Mouse (Mus musculus) thymus, postnatal 0 days (tissue): ENCODE data around the gene Lpcat4. TPM values are rescaled to one million over a fixed set of nuclear protein-coding genes. Genes with fewer than 3 reads are reported as not detected.
"Not testable (repeated sequence)": the region's sequence is repeated elsewhere in the genome, so short reads cannot be mapped to it uniquely, and the experiment has no call there.

Source experiments
- DNase-seq: peaks from one replicate; pipeline ENCODE4 v3.0.0-alpha.2; 2015; ENCODE audit warnings: low spot score
- polyA plus RNA-seq: library from polyadenylated mRNA; unstranded; fragments of >200 nt; fragmentation: Nextera tagmentation; extraction: Ambion mirVana; gene quantifications from 2 replicates; pipeline ENCODE4 v1.2.1, GENCODE M21; 2015

The Lpcat4 gene
- polyA plus RNA-seq, 1 experiment from 2014 or later, result 8.1 TPM

- DNase-seq, result peak; percentile 87
These were observed 22.7 kb downstream of the Lpcat4 start, which contains the start of gene Nop10 for GRCm38 (mm10) chr2:112261748-112262653. Nop10 (plus strand) TSS chr2:112261926.

GRCm38 (mm10) chr2:112262779-112263295 is 23.6 kb downstream of the Lpcat4 start:
- DNase-seq, result peak; percentile 48

- no peak for DNase-seq
These were observed 25.1 kb downstream of the Lpcat4 start for GRCm38 (mm10) chr2:112264364-112264763.

GRCm38 (mm10) chr2:112265448-112266241 is 26.4 kb downstream of the Lpcat4 start, which contains the start of gene Slc12a6:
Slc12a6 (plus strand) TSS chr2:112265825.
- peak; percentile 94 for DNase-seq

GRCm38 (mm10) chr2:112266242-112266592 is 26.9 kb downstream of the Lpcat4 start, which contains the start of gene Gm21985:
Gm21985 (plus strand) TSS chr2:112266314.
- peak; percentile 51 for DNase-seq

GRCm38 (mm10) chr2:112266780-112267179 is 27.5 kb downstream of the Lpcat4 start:
- peak; percentile 21 for DNase-seq

GRCm38 (mm10) chr2:112267547-112268269 is 28.4 kb downstream of the Lpcat4 start:
- DNase-seq, result no peak

- no peak for DNase-seq
These were observed 30.7 kb downstream of the Lpcat4 start for GRCm38 (mm10) chr2:112270011-112270410.

GRCm38 (mm10) chr2:112272909-112273308 is 33.6 kb downstream of the Lpcat4 start:
- DNase-seq, result no peak

GRCm38 (mm10) chr2:112273474-112273873 is 34.2 kb downstream of the Lpcat4 start:
- DNase-seq, result no peak

GRCm38 (mm10) chr2:112276870-112277269 is 37.6 kb downstream of the Lpcat4 start:
- no peak for DNase-seq

- DNase-seq, result no peak
These were observed 43.6 kb downstream of the Lpcat4 start for GRCm38 (mm10) chr2:112282846-112283245.

GRCm38 (mm10) chr2:112284363-112285030 is 45.2 kb downstream of the Lpcat4 start:
- DNase-seq, result peak; percentile 26

- DNase-seq, result no peak
These were observed 45.7 kb downstream of the Lpcat4 start for GRCm38 (mm10) chr2:112285031-112285390.

GRCm38 (mm10) chr2:112286062-112286461 is 46.8 kb downstream of the Lpcat4 start:
- not testable (repeated sequence) for DNase-seq

- DNase-seq, result no peak
These were observed 47.8 kb downstream of the Lpcat4 start for GRCm38 (mm10) chr2:112287059-112287458.

GRCm38 (mm10) chr2:112289507-112289906 is 50.2 kb downstream of the Lpcat4 start:
- no peak for DNase-seq

GRCm38 (mm10) chr2:112292823-112293222 is 53.6 kb downstream of the Lpcat4 start:
- DNase-seq, result no peak

- no peak for DNase-seq
These were observed 56.9 kb downstream of the Lpcat4 start for GRCm38 (mm10) chr2:112296211-112296610.
